Mouse (Mus musculus) small intestine, adult 2 months (tissue): Measurements from ENCODE around the gene Banf1. TPM values are rescaled to one million over a fixed set of nuclear protein-coding genes. Genes with fewer than 3 reads are reported as not detected.
"Not testable (repeated sequence)": the region's sequence is repeated elsewhere in the genome, so short reads cannot be mapped to it uniquely, and the experiment has no call there.

Experiments used
- H3K27ac ChIP-seq: fragments of 200-500 bp; 2 replicates; pipeline ENCODE4 v1.5.1; 2012; ENCODE audit warnings: low read depth, low read length, control low read depth, inconsistent platforms; ENCODE audit not compliant: insufficient read depth
- H3K27me3 ChIP-seq: fragments of 200-500 bp; 2 replicates; pipeline ENCODE4 v1.6.1; 2012; ENCODE audit warnings: mild to moderate bottlenecking, moderate library complexity, low read length, inconsistent platforms; ENCODE audit not compliant: control insufficient read depth, insufficient read depth
- H3K36me3 ChIP-seq: fragments of 200-500 bp; 2 replicates; pipeline ENCODE4 v1.6.1; 2012; ENCODE audit warnings: mild to moderate bottlenecking, low read length, control low read depth, inconsistent platforms; ENCODE audit not compliant: control insufficient read depth, insufficient read depth
- H3K4me1 ChIP-seq: fragments of 200-500 bp; 2 replicates; pipeline ENCODE4 v1.6.1; 2012; ENCODE audit warnings: low read length, inconsistent platforms, mixed read lengths; ENCODE audit not compliant: control insufficient read depth, insufficient read depth, insufficient read length
- H3K4me3 ChIP-seq: fragments of 200-500 bp; 2 replicates; pipeline ENCODE4 v1.5.1; 2012; ENCODE audit warnings: low read depth, mild to moderate bottlenecking, control low read depth, inconsistent platforms, low read length, moderate library complexity
- CTCF ChIP-seq: fragments of 200-500 bp; IDR thresholded peaks from 2 replicates; pipeline ENCODE4 v1.5.1; 2012; ENCODE audit warnings: low read depth, mild to moderate bottlenecking, control low read depth, inconsistent platforms, low read length, moderate library complexity, mixed read lengths; ENCODE audit not compliant: insufficient replicate concordance, insufficient read length; ENCODE audit errors: extremely low read depth
- POLR2A ChIP-seq: fragments of 200-500 bp; IDR thresholded peaks from 2 replicates; pipeline ENCODE4 v1.6.1; 2012; ENCODE audit warnings: low read depth, mild to moderate bottlenecking, control low read depth, inconsistent platforms, low read length, moderate library complexity
- WGBS: fragments of 180-500 bp; shearing (Covaris S2); methylation state at CpG from one replicate; pipeline ENCODE4 v1.1.7; 2018; 5-methylcytosine and 5-hydroxymethylcytosine counted together
- polyA plus RNA-seq: library from polyadenylated mRNA; depleted of rRNA; stranded (reverse); fragments of >200 nt; gene quantifications from 2 replicates; pipeline ENCODE4 v1.2.3, GENCODE M21; 2012

The Banf1 gene
- polyA plus RNA-seq, 1 experiment, result 100 TPM

DNA sequence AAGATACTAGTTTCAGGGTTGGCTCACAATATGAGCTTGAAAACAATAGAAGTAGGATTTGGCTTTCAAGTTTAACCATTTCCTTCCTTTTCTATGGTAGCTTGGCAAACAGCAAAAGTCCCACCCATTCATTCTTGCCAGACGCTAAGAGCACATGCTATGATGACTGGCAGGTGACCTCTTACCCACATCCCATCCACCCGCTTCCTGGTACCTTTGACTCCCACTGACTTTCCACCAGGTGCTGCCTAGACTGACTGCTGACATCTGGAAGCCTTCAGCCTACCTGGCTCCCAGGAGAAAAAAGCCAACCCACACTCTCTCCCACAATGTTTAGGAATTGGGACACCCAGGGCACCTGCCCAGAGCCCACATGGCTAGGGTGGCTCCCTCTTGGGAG, 2.8 kb downstream of the Banf1 start:
- peaks cover 18% of the 10 kb centered on the region for H3K4me1 ChIP-seq
- TF ChIP-seq CTCF (no peak), POLR2A (no peak)
- WGBS, result 26% methylated on average over 2 of the region's 2 CpGs
- H3K27ac ChIP-seq, result no peak overlapping the region
- H3K4me3 ChIP-seq, result no peak overlapping the region
- peaks cover 7% of the 10 kb centered on the region for H3K36me3 ChIP-seq
- no peaks in the 10 kb centered on the region for H3K27me3 ChIP-seq

- WGBS, result 80% methylated on average over 2 of the region's 2 CpGs
- no peak overlapping the region for H3K27ac ChIP-seq
- no peaks in the 10 kb centered on the region; the same call in 1 of the 2 replicates for H3K36me3 ChIP-seq
- no peaks in the 10 kb centered on the region for H3K27me3 ChIP-seq
- peaks cover 10% of the 10 kb centered on the region for H3K4me1 ChIP-seq
- TF ChIP-seq POLR2A (no peak), CTCF (no peak)
- H3K4me3 ChIP-seq, result no peak overlapping the region
These were observed 4.8 kb downstream of the Banf1 start for GRCm38 (mm10) chr19:5362186-5362585.

DNA sequence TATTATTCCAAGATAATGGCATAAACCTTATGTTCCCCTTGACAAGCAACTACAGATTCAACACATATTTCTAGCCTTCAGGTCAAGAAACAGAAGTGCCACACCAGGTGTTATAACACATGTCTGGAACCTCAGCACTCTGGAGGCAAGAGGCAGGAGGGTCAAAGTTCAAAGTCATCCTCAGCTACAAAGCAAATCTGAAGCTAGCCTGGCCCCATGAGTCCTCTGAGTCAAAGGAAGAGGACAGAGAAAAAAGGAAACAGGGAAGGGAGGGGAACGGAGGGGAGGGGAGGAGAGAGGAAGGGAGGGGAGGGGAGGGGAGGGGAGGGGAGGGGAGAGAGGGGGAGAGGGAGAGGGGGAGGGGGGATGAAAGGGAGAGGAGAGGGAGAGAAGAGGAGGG, 10.9 kb downstream of the Banf1 start:
- no CpG with 5 or more reads among the region's 1 CpGs for WGBS
- no peak overlapping the region for H3K4me3 ChIP-seq
- no peak for TF ChIP-seq POLR2A
- no peak for TF ChIP-seq CTCF
- H3K27ac ChIP-seq, result peak overlapping the region; percentile 76
- no peaks in the 10 kb centered on the region for H3K36me3 ChIP-seq
- H3K4me1 ChIP-seq, result peaks cover 23% of the 10 kb centered on the region
- H3K27me3 ChIP-seq, result no peaks in the 10 kb centered on the region

DNA sequence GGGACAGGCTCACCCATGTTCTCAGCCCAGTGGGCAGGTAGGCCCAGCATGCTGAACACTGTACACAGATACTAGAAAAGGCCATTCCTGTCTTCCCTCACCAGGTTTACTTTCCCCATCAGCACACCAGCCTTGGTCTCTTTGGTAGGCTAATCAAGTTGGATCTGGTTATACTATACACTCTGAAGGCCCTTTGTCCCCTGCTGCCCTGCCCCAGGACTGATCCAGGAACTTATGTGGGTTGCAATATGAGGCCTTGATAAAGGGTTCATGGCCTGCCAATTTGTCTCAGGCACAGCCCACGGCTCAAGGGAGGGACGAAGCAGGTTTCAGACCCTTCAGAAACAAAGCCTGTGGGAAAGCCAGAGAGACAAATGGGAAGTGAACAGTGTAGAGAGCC, 13.4 kb downstream of the Banf1 start:
- TF ChIP-seq POLR2A, result no peak
- TF ChIP-seq CTCF, result no peak
- H3K36me3 ChIP-seq, result no peaks in the 10 kb centered on the region
- 27% methylated on average over 2 of the region's 2 CpGs for WGBS

DNA sequence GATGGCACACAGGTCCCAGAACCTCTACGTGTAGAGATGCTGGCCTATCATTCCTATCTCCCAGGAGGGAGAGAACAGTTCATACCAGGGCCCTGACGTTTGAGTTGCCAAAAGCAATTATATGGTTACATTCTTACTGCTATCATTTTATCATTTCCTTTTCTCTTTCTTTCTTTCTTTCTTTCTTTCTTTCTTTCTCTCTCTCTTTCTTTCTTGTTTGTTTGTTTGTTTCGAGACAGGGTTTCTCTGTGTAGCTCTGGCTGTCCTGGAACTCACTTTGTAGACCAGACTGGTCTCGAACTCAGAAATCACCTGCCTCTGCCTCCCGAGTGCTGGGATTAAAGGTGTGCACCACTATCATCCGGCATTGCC, 17.5 kb downstream of the Banf1 start, which contains the start of gene Cst6:
TSS of gene Cst6 (minus strand) at position 73 of the 372 bp plus-strand sequence.
- WGBS, result 57% methylated on average over 6 of the region's 6 CpGs
- not testable (repeated sequence) for H3K27me3 ChIP-seq, H3K36me3 ChIP-seq
- H3K27ac ChIP-seq, result peak within 1 kb of the TSS; percentile 18; the same call in 1 of the 2 replicates
- peak within 1 kb of the TSS; percentile 87 for H3K4me3 ChIP-seq
- peaks cover 23% of the 10 kb centered on the region for H3K4me1 ChIP-seq

More for the DNA sequence above, 13.4 kb downstream of the Banf1 start:
- Histone ChIP-seq H3K27ac (peak overlapping the region; percentile 95), H3K27me3 (no peaks in the 10 kb centered on the region), H3K4me1 (peaks cover 27% of the 10 kb centered on the region), H3K4me3 (no peak overlapping the region)

GRCm38 (mm10) chr19:5348526-5349501, 18.2 kb downstream of the Banf1 start:
- WGBS, result 4% methylated on average over 34 of the region's 34 CpGs
- Histone ChIP-seq H3K27ac (peak overlapping the region; percentile 18; the same call in 1 of the 2 replicates), H3K4me1 (peaks cover 17% of the 10 kb centered on the region), H3K36me3 (no peaks in the 10 kb centered on the region), H3K27me3 (no peaks in the 10 kb centered on the region), H3K4me3 (peak overlapping the region; percentile 87)
- TF ChIP-seq CTCF (peak; percentile 40; the same call in 1 of the 2 replicates), POLR2A (peak; percentile 21; the same call in 1 of the 2 replicates)

DNA sequence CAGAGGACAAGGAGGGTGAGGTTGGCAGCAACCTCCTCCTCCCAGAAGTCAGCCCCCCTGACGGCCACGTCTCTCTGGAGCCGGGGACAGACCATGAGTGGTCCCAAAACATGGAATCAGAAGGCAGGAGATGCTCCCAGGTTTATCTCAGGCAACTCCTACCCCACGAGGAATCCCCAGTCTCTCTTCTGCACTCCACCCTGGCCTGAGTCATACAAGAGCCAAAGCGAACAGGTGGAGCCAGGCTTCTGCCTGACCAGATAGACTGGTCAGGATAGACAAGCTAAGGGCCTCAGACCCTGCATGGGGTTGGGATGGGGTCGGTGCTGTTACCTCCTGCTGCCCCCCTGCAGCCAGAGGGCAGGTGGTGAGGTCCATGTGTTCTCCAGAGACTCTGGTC, 18.9 kb downstream of the Banf1 start:
- Histone ChIP-seq H3K4me3 (no peak overlapping the region), H3K36me3 (no peaks in the 10 kb centered on the region), H3K27ac (no peak overlapping the region), H3K27me3 (no peaks in the 10 kb centered on the region), H3K4me1 (peaks cover 11% of the 10 kb centered on the region)
- WGBS, result 74% methylated on average over 6 of the region's 6 CpGs
- TF ChIP-seq POLR2A (no peak), CTCF (no peak)
